In the genomic region with DNA sequence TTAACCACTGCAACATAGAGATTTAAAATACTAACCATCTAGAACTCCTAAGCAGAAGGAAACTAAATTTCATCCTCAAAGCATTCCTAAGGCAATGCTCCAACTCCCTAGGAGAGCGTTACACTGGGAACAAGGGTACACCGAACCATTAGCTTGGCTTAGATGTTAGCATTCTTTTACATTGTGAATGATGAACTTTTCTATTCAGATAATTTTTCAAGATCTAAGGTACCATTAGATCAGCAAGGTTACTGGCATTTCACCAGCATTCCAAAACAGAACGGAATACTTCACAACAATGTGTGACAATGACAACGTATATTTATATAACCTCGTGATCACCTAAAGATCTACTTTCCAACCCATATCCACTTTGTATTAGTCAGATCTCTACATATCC, we compare ENCODE assay signal across 8 mouse cellular contexts. TPM values are rescaled to one million over a fixed set of nuclear protein-coding genes. Genes with fewer than 3 reads are reported as not detected.
DNase-seq lines count a peak whose midpoint lies in the region; ATAC-seq lines count a peak whose summit lies in the region.

No protein-coding gene starts in this region.

- 10% methylated on average over 5 of the region's 5 CpGs for whole genome bisulfite sequencing in kidney, embryonic 14.5 days
- 10% methylated on average over 5 of the region's 5 CpGs for WGBS in hindbrain, embryonic 12.5 days
- 10% methylated on average over 5 of the region's 5 CpGs for WGBS in midbrain, embryonic 13.5 days

- H3K9ac ChIP-seq in kidney, embryonic 14.5 days (ENCODE audit: low read depth, low read length): peak overlapping the region; percentile 91; the same call in 1 of the 2 replicates
- H3K9ac ChIP-seq in hindbrain, embryonic 12.5 days: peak overlapping the region; percentile 91
- peak overlapping the region; percentile 95 for H3K9ac ChIP-seq in midbrain, embryonic 13.5 days (replicated peaks)

- no peaks in the 10 kb centered on the region for H3K9me3 ChIP-seq in kidney, embryonic 14.5 days (ENCODE audit: control insufficient read depth, low read length)
- H3K9me3 ChIP-seq in hindbrain, embryonic 12.5 days (replicated peaks): no peaks in the 10 kb centered on the region
- H3K9me3 ChIP-seq in midbrain, embryonic 13.5 days: no peaks in the 10 kb centered on the region

- intact Hi-C loops in left cerebral cortex, postnatal 10 days (cut with DNase I): loop anchor here (5.0 kb wide), 1 partner anchor 38 kb away; no protein-coding TSS in a partner anchor

- no peak overlapping the region for H3K27ac ChIP-seq in kidney, embryonic 14.5 days (ENCODE audit: low read depth, low read length)
- no peak overlapping the region for H3K27ac ChIP-seq in hindbrain, embryonic 12.5 days
- H3K27ac ChIP-seq in midbrain, embryonic 13.5 days: no peak overlapping the region

- ATAC-seq in kidney, embryonic 14.5 days (ENCODE audit: low FRiP score, low TSS enrichment): no peak
- no peak for ATAC-seq in hindbrain, embryonic 12.5 days (ENCODE audit: low FRiP score)
- no peak for ATAC-seq in midbrain, embryonic 13.5 days

- DNase-seq in kidney, postnatal 14 days: no peak
- DNase-seq in adipocyte (ENCODE audit: low spot score): peak; percentile 29
- DNase-seq in urinary bladder, adult 2 months (ENCODE audit: low spot score): no peak
- no peak for DNase-seq in thymus, postnatal 0 days (ENCODE audit: low spot score)
- DNase-seq in left cerebral cortex, postnatal 10 days (ENCODE audit: extremely low spot score in 1 of 2, low spot score in 2 of 2): no peak

- H3K4me2 ChIP-seq in kidney, embryonic 14.5 days (replicated peaks; ENCODE audit: low read depth, low read length): peak overlapping the region; percentile 68
- peak overlapping the region; percentile 75 for H3K4me2 ChIP-seq in hindbrain, embryonic 12.5 days (replicated peaks)
- H3K4me2 ChIP-seq in midbrain, embryonic 13.5 days (replicated peaks): peak overlapping the region; percentile 67

- H3K36me3 ChIP-seq in kidney, embryonic 14.5 days (ENCODE audit: control insufficient read depth, insufficient read depth, low read length): no peaks in the 10 kb centered on the region
- no peaks in the 10 kb centered on the region for H3K36me3 ChIP-seq in hindbrain, embryonic 12.5 days
- H3K36me3 ChIP-seq in midbrain, embryonic 13.5 days: no peaks in the 10 kb centered on the region

- H3K27me3 ChIP-seq in kidney, embryonic 14.5 days (ENCODE audit: control insufficient read depth, insufficient read depth, low read length): no peaks in the 10 kb centered on the region
- no peaks in the 10 kb centered on the region for H3K27me3 ChIP-seq in hindbrain, embryonic 12.5 days
- H3K27me3 ChIP-seq in midbrain, embryonic 13.5 days: no peaks in the 10 kb centered on the region

- no peaks in the 10 kb centered on the region; the same call in 1 of the 2 replicates for H3K4me1 ChIP-seq in kidney, embryonic 14.5 days (ENCODE audit: control insufficient read depth, insufficient read depth, low read length)
- peaks cover 18% of the 10 kb centered on the region for H3K4me1 ChIP-seq in hindbrain, embryonic 12.5 days
- peaks cover 25% of the 10 kb centered on the region for H3K4me1 ChIP-seq in midbrain, embryonic 13.5 days (replicated peaks)

- peak overlapping the region; percentile 85 for H3K4me3 ChIP-seq in kidney, embryonic 14.5 days (ENCODE audit: low read length)
- H3K4me3 ChIP-seq in hindbrain, embryonic 12.5 days: peak overlapping the region; percentile 89
- peak overlapping the region; percentile 90 for H3K4me3 ChIP-seq in midbrain, embryonic 13.5 days (replicated peaks)

RNA-seq across cellular contexts. Expression of a gene that starts 6.1 kb away (rescaled TPM):
- polyA plus RNA-seq in kidney, embryonic 14.5 days (2014; fragmentation: Nextera tagmentation; extraction: Ambion mirVana): 9.3 and 9.8 TPM in 2 replicates
- 6.0 and 6.7 TPM in 2 replicates for polyA plus RNA-seq in hindbrain, embryonic 12.5 days (2016; fragmentation: Nextera tagmentation; extraction: Ambion mirVana)
- polyA plus RNA-seq in midbrain, embryonic 13.5 days (2015; fragmentation: Nextera tagmentation; extraction: Ambion mirVana): 5.7 and 6.4 TPM in 2 replicates
- polyA plus RNA-seq in urinary bladder, adult 2 months (2012; rRNA removed): 11.8 and 14.6 TPM in 2 replicates
- 21.6 and 28.7 TPM in 2 replicates for polyA plus RNA-seq in thymus, postnatal 0 days (2015; fragmentation: Nextera tagmentation; extraction: Ambion mirVana)
- total RNA-seq in left cerebral cortex, postnatal 10 days (2021): 10 to 100 TPM; 14.1 to 14.6 TPM
